Mouse (Mus musculus) right cerebral cortex, postnatal 4 days (tissue): ENCODE measurements at regions not wholly inside any gene's neighbourhood (a gene's known extent, or its start where the extent isn't known, plus 50 kb on each side); places are given as distances from the start of the nearest gene placed in this dataset.
A peak's percentile ranks its signal among the peaks of the same experiment; 100 is the strongest.

Experiments used
- DNase-seq: peaks from one replicate; pipeline ENCODE4 v3.0.0-alpha.2; 2022

GRCm38 (mm10) chr9:26060834-26061233 is 579.5 kb downstream of the Eepd1 start:
- no peak for DNase-seq

- peak; percentile 7 for DNase-seq
These were observed 595.7 kb downstream of the Eepd1 start for GRCm38 (mm10) chr9:26077057-26077456.

- no peak for DNase-seq
These were observed 605.2 kb downstream of the Eepd1 start for GRCm38 (mm10) chr9:26086524-26086923.

GRCm38 (mm10) chr9:26092061-26092687 is 610.8 kb downstream of the Eepd1 start:
- no peak for DNase-seq

GRCm38 (mm10) chr9:26104136-26104535 is 622.8 kb downstream of the Eepd1 start:
- DNase-seq: no peak

- DNase-seq: peak; percentile 10
These were observed 611.5 kb upstream of the B3gat1 start for GRCm38 (mm10) chr9:26121986-26122385.

- no peak for DNase-seq
These were observed 598.9 kb upstream of the B3gat1 start for GRCm38 (mm10) chr9:26134587-26134986.
